Mouse (Mus musculus): ENCODE data around the gene Dcun1d2.

DNA sequence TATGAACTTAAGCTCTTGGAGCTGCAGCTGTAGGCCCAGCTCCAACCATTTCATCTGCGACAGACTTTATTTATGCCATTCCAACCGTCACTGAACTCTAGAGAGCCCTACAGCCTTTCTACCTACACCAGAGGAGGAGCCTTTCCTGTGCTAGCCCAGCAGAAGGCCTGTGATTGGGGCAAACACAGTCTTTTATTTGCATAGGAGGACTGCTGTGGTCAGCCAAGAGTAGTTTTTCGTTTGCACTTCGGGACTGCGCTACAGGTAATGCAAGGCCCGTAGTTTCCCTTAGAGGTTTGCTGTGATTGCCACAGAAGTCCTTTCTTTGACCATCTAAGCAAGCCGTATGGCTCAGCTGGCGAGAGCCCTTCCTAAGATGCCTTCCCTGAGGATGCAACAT lies 71.5 kb downstream of the Dcun1d2 start:
- no peak for TF ChIP-seq CTCF (IDR thresholded peaks at IDR 0.05; ENCODE audit: low read depth)
- TF ChIP-seq EP300 (IDR thresholded peaks at IDR 0.05; ENCODE audit: low read depth): no peak
